ENCODE assay signal across 8 mouse cellular contexts in genomic region chr6:34371700-34372351, GRCm38 (mm10). TPM values are rescaled to one million over a fixed set of nuclear protein-coding genes. Genes with fewer than 3 reads are reported as not detected.
DNase-seq lines count a peak whose midpoint lies in the region; ATAC-seq and TF ChIP-seq lines count a peak whose summit lies in the region.

No protein-coding gene starts in this region.

- H3K79me2 ChIP-seq in myocyte (ENCODE audit: control insufficient read depth, insufficient read depth) = no peaks in the 10 kb centered on the region

- peak overlapping the region; percentile 59 for H3K4me2 ChIP-seq in heart, embryonic 13.5 days
- peak overlapping the region; percentile 61 for H3K4me2 ChIP-seq in liver, embryonic 11.5 days
- H3K4me2 ChIP-seq in myocyte (ENCODE audit: low read depth) = peak overlapping the region; percentile 63

- H3K27me3 ChIP-seq in heart, embryonic 13.5 days (replicated peaks) = no peaks in the 10 kb centered on the region
- no peaks in the 10 kb centered on the region for H3K27me3 ChIP-seq in liver, embryonic 11.5 days (replicated peaks; ENCODE audit: control insufficient read depth, insufficient read depth, low read length)
- H3K27me3 ChIP-seq in myocyte (ENCODE audit: control insufficient read depth, insufficient read depth, insufficient read length) = no peaks in the 10 kb centered on the region

- no peak overlapping the region for H3ac ChIP-seq in myocyte (ENCODE audit: control insufficient read depth, insufficient read length)

- H3K36me3 ChIP-seq in heart, embryonic 13.5 days = no peaks in the 10 kb centered on the region
- H3K36me3 ChIP-seq in liver, embryonic 11.5 days (ENCODE audit: control insufficient read depth, insufficient read depth, low read length) = no peaks in the 10 kb centered on the region
- H3K36me3 ChIP-seq in myocyte (ENCODE audit: control insufficient read depth, insufficient read depth) = peaks cover 18% of the 10 kb centered on the region

- peak overlapping the region; percentile 73 for H3K9ac ChIP-seq in heart, embryonic 13.5 days
- no peak overlapping the region; the same call in 1 of the 2 replicates for H3K9ac ChIP-seq in liver, embryonic 11.5 days (ENCODE audit: low read depth, low read length)

- 24% methylated on average over 18 of the region's 18 CpGs for WGBS in heart, embryonic 13.5 days
- 22% methylated on average over 18 of the region's 18 CpGs for WGBS in liver, embryonic 11.5 days

- DNase-seq in brain, embryonic 14.5 days (ENCODE audit: low read depth) = peak; percentile 87
- peak; percentile 48 for DNase-seq in fibroblast of lung, adult 2 months (ENCODE audit: low read depth)
- peak; percentile 87 for DNase-seq in kidney, postnatal 10 days
- peak; percentile 65 for DNase-seq in liver, embryonic 11.5 days (ENCODE audit: low spot score)
- peak; percentile 75 to 91 for DNase-seq in spleen, postnatal 4 days (ENCODE audit: low spot score in 2 of 2)

- H3K4me3 ChIP-seq in heart, embryonic 13.5 days = peak overlapping the region; percentile 27; the same call in 1 of the 2 replicates
- peak overlapping the region; percentile 13; the same call in 1 of the 2 replicates for H3K4me3 ChIP-seq in liver, embryonic 11.5 days (ENCODE audit: low read depth, low read length)
- H3K4me3 ChIP-seq in myocyte = no peak overlapping the region

- peak; percentile 74; the same call in 1 of the 2 replicates for TF ChIP-seq CTCF in brain, embryonic 14.5 days (IDR thresholded peaks at IDR 0.05; ENCODE audit: borderline replicate concordance, extremely low read depth, insufficient read depth, insufficient read length)

- TF ChIP-seq POLR2A in brain, embryonic 14.5 days (IDR thresholded peaks at IDR 0.05; ENCODE audit: borderline replicate concordance, extremely low read depth, insufficient read depth, insufficient read length, poor library complexity, severe bottlenecking) = no peak
- TF ChIP-seq POLR2A in myocyte (IDR thresholded peaks at IDR 0.05; ENCODE audit: insufficient read length, low read depth) = no peak

- peaks cover 3% of the 10 kb centered on the region; the same call in 1 of the 2 replicates for H3K4me1 ChIP-seq in heart, embryonic 13.5 days
- no peaks in the 10 kb centered on the region; the same call in 1 of the 2 replicates for H3K4me1 ChIP-seq in liver, embryonic 11.5 days (replicated peaks; ENCODE audit: control insufficient read depth, insufficient read depth, low read length)

- no peak overlapping the region for H3K27ac ChIP-seq in heart, embryonic 13.5 days (replicated peaks)
- H3K27ac ChIP-seq in liver, embryonic 11.5 days (ENCODE audit: low read depth, low read length) = no peak overlapping the region

- peak; percentile 92 for ATAC-seq in CD4-positive, CD25-positive, alpha-beta regulatory T cell, adult 4 months
- ATAC-seq in heart, embryonic 13.5 days (ENCODE audit: extremely low read depth, insufficient number of reproducible peaks, low FRiP score, low TSS enrichment) = no peak
- ATAC-seq in liver, embryonic 11.5 days (replicated peaks; ENCODE audit: low FRiP score) = no peak; the same call in 1 of the 2 replicates

- H3K9me3 ChIP-seq in heart, embryonic 13.5 days = no peaks in the 10 kb centered on the region
- H3K9me3 ChIP-seq in liver, embryonic 11.5 days (ENCODE audit: control insufficient read depth, low read length) = no peaks in the 10 kb centered on the region

TF ChIP-seq in myocyte, 11 proteins besides CTCF, POLR2A, EP300 and RAD21:
- no peak for TF ChIP-seq REST (IDR thresholded peaks at IDR 0.05; ENCODE audit: insufficient read depth, insufficient read length)
- TF ChIP-seq POLR2AphosphoS2 (IDR thresholded peaks at IDR 0.05; ENCODE audit: insufficient read length, low read depth) = no peak
- TF ChIP-seq MAX (IDR thresholded peaks at IDR 0.05; ENCODE audit: low read depth) = no peak

RNA-seq across cellular contexts. Expression of gene Akr1b10, which starts 12.2 kb away (rescaled TPM):
- polyA plus RNA-seq in CD4-positive, CD25-positive, alpha-beta regulatory T cell, adult 4 months (2017; shearing (Covaris generic)) = 10 to 100 TPM; 56.4 to 60.5 TPM
- polyA plus RNA-seq in brain, embryonic 14.5 days (2012; rRNA removed) = 6.7 and 7.3 TPM in 2 replicates
- 55.7 and 59.7 TPM in 2 replicates for polyA plus RNA-seq in heart, embryonic 13.5 days (2015; fragmentation: Nextera tagmentation; extraction: Ambion mirVana)
- 16.1 and 18.6 TPM in 2 replicates for polyA plus RNA-seq in liver, embryonic 11.5 days (2014; fragmentation: Nextera tagmentation; extraction: Ambion mirVana)
- polyA plus RNA-seq in myocyte (2012; fragmentation: generic; extraction: Trizol) = 38.2 TPM

RNA-seq across cellular contexts. Expression of gene Akr1b8, which starts 17.9 kb away (rescaled TPM):
- not detected for polyA plus RNA-seq in CD4-positive, CD25-positive, alpha-beta regulatory T cell, adult 4 months (2017; shearing (Covaris generic))
- polyA plus RNA-seq in brain, embryonic 14.5 days (2012; rRNA removed) = 3.1 and 3.9 TPM in 2 replicates
- polyA plus RNA-seq in heart, embryonic 13.5 days (2015; fragmentation: Nextera tagmentation; extraction: Ambion mirVana) = 11.0 and 12.0 TPM in 2 replicates
- 9.7 and 10.7 TPM in 2 replicates for polyA plus RNA-seq in liver, embryonic 11.5 days (2014; fragmentation: Nextera tagmentation; extraction: Ambion mirVana)
- polyA plus RNA-seq in myocyte (2012; fragmentation: generic; extraction: Trizol) = 167 TPM

RNA-seq across cellular contexts. Expression of gene Akr1b7, which starts 40.3 kb away (rescaled TPM):
- under 1 TPM in 1 of 2 experiments, not detected in 1; 0.49 TPM for polyA plus RNA-seq in CD4-positive, CD25-positive, alpha-beta regulatory T cell, adult 4 months (2017; shearing (Covaris generic))
- 0.05 TPM in 1 of 2 replicates, not detected in the other for polyA plus RNA-seq in brain, embryonic 14.5 days (2012; rRNA removed)
- polyA plus RNA-seq in heart, embryonic 13.5 days (2015; fragmentation: Nextera tagmentation; extraction: Ambion mirVana) = 0.11 TPM in 1 of 2 replicates, not detected in the other
- polyA plus RNA-seq in liver, embryonic 11.5 days (2014; fragmentation: Nextera tagmentation; extraction: Ambion mirVana) = 0.70 and 1.2 TPM in 2 replicates
- 19.4 TPM for polyA plus RNA-seq in myocyte (2012; fragmentation: generic; extraction: Trizol)

RNA-seq across cellular contexts. Expression of gene Akr1b3, which starts 54.5 kb away (rescaled TPM):
- 100 to 1,000 TPM; 382 to 479 TPM for polyA plus RNA-seq in CD4-positive, CD25-positive, alpha-beta regulatory T cell, adult 4 months (2017; shearing (Covaris generic))
- 88.4 and 99.9 TPM in 2 replicates for polyA plus RNA-seq in brain, embryonic 14.5 days (2012; rRNA removed)
- polyA plus RNA-seq in heart, embryonic 13.5 days (2015; fragmentation: Nextera tagmentation; extraction: Ambion mirVana) = 176 and 192 TPM in 2 replicates
- polyA plus RNA-seq in liver, embryonic 11.5 days (2014; fragmentation: Nextera tagmentation; extraction: Ambion mirVana) = 131 and 132 TPM in 2 replicates
- 493 TPM for polyA plus RNA-seq in myocyte (2012; fragmentation: generic; extraction: Trizol)

Comparison
In these comparisons a context has a peak if more than half of its experiments do, and no peak if none do; other contexts are left out.
1. RNA of gene Akr1b8, which starts 17.9 kb away (polyA plus RNA-seq): 167 TPM in myocyte (single experiment); 11.0 to 12.0 TPM in heart, embryonic 13.5 days, 9.7 to 10.7 TPM in liver, embryonic 11.5 days, 3.1 to 3.9 TPM in brain, embryonic 14.5 days and not detected in CD4-positive, CD25-positive, alpha-beta regulatory T cell, adult 4 months; every median in the first group is over 10 times any median in the second.
2. Peak in every context shown above with its lines, with median percentiles within 50 percentile points of each other: DNase-seq and H3K4me2 ChIP-seq.